Mouse (Mus musculus): ENCODE results near the gene Pex11b.
"Not testable (repeated sequence)": the region's sequence is repeated elsewhere in the genome, so short reads cannot be mapped to it uniquely, and the experiment has no call there.

The Pex11b gene

GRCm38 (mm10) chr3:96634928-96635879 is at the start of gene Pex11b, which contains the start of gene Gm42957:
Gene Pex11b, plus strand, starts transcription at chr3:96635376.
Gene Gm42957, plus strand, starts transcription at chr3:96635474.
- peak; percentile 89 for DNase-seq (ENCODE audit: low read depth)

DNA sequence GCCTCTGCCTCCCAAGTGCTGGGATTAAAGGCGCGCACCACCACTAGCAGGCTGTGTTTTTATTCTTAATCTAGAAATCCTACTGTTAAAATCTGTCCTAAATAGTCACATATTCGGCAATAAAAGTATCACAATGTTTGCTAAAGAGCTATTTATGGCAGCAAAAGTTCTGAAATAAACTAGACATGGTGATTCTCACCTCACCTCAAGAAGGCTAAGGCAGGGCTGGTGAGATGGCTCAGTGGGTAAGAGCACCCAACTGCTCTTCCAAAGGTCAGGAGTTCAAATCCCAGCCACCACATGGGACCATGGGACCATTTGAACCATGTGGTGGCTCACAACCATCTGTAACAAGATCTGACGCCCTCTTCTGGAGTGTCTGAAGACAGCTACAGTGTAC is 44.5 kb upstream of the Pex11b start:
- DNase-seq (ENCODE audit: low read depth), result no peak

GRCm38 (mm10) chr3:96593374-96593773 is 41.8 kb upstream of the Pex11b start:
- peak; percentile 71 for DNase-seq (ENCODE audit: low read depth)

GRCm38 (mm10) chr3:96593790-96594560 is 41.2 kb upstream of the Pex11b start, which contains the start of gene Polr3gl:
Gene Polr3gl, minus strand, starts transcription at chr3:96594181.
- peak; percentile 94 for DNase-seq (ENCODE audit: low read depth)

DNA sequence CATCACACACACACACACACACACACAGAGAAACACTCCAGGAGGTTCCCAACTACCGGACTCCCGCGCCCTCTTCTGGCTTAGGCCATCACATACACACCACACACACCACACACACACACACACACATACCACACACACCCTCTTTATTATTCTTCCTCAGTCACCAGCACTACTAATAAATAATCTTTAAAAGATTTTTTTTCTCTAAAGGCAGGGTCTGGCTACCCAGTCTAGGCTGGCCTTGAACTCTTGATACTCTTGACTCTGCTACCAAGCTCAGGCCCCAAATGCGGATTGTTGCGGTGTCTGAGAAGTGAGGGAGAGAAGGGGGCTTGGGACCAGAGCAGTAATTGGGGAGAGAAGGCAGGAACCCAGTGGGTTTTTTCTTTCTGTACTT is 40.3 kb upstream of the Pex11b start:
- no peak for DNase-seq (ENCODE audit: low read depth)

- DNase-seq (ENCODE audit: low read depth), result peak; percentile 22
Observed at GRCm38 (mm10) chr3:96595661-96596060, 39.5 kb upstream of the Pex11b start.

DNA sequence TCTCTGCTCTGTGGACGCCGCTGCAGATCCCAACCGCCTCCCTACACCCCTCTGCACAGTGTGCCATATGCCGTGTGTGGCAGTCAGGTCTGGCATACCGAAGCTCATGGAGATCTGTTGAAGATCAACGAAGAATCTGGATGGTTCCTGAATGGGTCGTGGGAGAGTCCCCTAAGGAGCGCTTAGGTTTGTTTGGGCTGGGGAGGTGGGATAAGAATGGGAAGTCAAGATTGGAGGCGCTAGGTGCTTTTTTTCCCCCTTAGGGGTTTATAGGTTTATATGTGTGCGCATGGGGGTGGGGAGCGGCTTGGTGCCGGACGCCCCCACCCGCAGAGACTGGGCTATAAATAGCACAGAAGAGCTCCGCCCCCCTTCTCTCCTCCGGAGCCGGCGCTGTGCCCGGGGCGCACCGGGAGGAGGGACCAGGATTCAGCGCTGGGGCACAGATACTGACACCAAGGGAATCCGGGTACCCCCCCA is 38.9 kb upstream of the Pex11b start, which contains the start of gene Ankrd34a:
Gene Ankrd34a, plus strand, starts transcription at position 409 of the 480 bp plus-strand sequence.
- peak; percentile 77 for DNase-seq (ENCODE audit: low read depth)

GRCm38 (mm10) chr3:96596855-96597254 is 38.3 kb upstream of the Pex11b start:
- peak; percentile 41 for DNase-seq (ENCODE audit: low read depth)

- DNase-seq (ENCODE audit: low read depth), result peak; percentile 52
Observed at GRCm38 (mm10) chr3:96597435-96597891, 37.7 kb upstream of the Pex11b start.

DNA sequence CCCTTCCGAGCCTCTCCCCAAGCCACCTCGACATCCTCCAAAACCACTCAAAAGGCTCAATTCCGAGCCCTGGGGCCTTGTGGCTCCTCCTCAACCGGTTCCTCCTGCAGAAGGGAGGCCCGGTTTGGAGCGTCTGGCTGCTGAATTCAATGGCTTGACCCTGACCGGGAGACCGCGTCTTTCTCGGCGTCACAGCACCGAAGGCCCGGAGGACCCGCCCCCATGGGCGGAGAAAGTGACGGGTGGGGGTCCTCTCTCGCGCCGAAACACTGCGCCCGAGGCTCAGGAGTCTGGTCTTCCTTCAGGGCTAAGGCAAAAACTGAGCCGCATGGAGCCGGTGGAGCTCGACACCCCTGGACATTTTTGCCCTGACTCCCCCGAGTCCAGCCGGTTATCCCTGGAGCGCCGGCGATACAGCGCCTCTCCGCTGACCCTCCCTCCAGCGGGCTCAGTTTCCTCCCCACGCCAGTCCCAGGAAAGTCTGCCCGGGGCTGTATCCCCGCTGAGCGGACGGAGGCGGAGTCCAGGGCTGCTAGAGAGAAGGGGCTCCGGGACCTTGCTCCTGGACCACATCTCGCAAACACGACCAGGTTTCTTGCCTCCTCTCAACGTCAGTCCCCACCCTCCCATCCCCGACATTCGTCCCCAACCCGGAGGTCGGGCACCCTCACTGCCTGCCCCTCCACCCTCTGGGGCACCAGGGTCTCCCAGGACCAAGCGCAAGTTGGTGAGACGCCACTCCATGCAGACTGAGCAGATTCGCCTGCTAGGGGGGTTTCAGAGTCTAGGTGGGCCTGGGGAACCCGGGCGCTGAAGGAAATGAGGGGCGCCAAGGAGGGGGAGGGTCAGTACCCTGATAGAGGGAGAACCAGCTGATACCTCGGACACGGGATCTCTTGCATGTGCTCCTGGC is 36.8 kb upstream of the Pex11b start:
- peak; percentile 44 for DNase-seq (ENCODE audit: low read depth)

- DNase-seq (ENCODE audit: low read depth), result no peak
Observed at GRCm38 (mm10) chr3:96599069-96599393, 36.1 kb upstream of the Pex11b start.

DNA sequence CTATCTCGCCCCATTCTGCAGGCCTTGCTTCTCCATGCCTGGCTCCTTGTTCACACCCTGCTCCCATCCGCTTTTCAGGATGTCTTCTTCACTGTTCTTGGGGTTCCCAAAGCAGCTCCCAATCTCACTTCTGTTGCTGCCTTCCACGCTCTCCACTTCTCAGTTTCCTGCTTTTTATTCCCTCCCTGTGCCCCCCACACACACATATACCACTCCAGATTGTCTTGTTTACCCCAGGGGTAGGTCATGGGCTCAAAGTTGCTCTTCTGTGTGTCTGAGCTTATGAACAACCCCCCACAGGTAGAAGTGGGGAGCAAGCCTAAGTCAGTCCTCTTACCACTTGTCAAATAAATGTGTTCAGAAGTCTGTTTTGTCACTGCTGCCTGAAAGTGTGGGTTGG is 35.8 kb upstream of the Pex11b start:
- no peak for DNase-seq (ENCODE audit: low read depth)

- peak; percentile 98 for DNase-seq (ENCODE audit: low read depth)
Observed at GRCm38 (mm10) chr3:96600639-96601250, 34.4 kb upstream of the Pex11b start, which contains the start of gene Lix1l. Gene Lix1l, plus strand, starts transcription at chr3:96601149.

DNA sequence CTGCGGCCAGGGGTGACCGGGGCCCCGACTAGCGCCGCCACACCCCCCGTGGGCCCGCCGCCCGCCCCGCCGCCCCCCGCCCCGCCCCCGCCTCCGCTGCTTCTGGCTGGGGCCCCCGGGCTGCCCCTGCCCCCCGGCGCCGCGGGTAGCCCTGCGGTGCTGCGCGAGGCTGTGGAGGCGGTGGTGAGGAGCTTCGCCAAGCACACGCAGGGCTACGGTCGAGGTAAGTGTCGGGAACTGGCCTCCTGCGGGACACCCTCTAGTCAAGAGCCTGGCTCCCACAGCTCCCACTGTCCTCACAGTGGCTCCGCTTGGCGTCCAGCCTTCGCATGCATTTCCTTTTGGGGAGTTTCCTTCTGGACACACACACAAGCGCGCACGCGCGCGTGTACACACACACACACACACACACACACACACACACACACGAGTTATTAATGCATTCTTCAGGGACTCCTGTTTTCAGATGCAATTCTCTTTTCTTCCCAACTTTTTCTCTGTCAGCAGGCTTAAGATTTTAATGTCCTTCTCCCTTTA is 33.9 kb upstream of the Pex11b start:
- DNase-seq (ENCODE audit: low read depth), result peak; percentile 93

DNA sequence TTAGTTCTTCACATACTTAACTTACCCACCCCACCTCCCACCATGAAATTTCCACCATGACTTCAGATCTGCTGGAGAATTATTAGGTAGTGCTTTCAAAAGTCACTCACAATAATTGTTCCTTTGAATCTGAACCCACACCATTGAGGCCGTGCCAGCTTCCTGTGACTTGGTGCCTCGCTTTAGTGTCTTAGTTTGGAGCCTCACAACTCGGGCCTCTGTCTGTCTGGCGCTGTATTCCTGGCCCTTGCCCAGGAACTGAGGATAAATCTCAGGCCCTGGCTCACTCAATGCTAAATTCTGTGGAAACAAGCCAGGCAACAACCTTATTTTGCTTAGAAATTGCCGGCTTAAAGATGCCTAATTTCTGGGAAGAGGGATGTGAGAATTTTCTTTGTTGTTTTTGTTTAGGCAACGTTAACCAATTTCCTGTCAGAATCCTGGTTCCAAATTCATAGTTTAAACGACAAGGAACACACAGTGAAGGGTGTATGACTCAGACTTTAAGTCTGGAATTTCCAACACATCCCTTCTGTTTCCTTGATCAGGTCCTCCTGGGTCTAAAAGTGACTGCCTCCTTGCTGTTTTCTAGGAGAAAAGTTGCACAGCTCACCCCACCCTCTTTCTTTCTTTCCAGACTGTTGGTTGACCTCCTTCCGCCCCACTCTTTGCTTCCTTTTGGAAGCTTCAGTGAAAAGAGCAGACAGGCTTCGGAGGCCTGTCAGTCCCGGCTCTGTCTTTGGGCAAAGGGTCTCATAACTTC is 33.1 kb upstream of the Pex11b start:
- DNase-seq (ENCODE audit: low read depth), result peak; percentile 69

DNA sequence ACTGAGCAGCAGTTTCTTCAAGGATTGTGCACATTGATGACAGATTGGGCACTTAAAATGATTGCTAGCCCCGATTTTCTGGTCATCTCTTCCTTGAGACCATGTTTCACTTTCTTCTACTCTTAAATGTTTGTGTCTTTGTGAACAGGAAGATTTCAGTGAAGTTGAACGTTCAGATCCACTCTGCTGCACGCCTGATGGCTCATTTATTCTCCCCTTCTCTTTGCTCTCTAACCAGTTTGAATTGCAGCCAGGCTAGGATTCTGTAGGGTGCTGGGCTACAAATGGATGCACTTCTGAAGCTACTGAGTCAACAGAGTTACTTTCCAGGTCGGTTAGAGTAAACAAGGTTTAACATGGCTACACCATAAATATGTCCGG is 32.5 kb upstream of the Pex11b start:
- peak; percentile 28 for DNase-seq (ENCODE audit: low read depth)

- peak; percentile 92 for DNase-seq (ENCODE audit: low read depth)
Observed at GRCm38 (mm10) chr3:96603311-96603710, 31.9 kb upstream of the Pex11b start.

DNA sequence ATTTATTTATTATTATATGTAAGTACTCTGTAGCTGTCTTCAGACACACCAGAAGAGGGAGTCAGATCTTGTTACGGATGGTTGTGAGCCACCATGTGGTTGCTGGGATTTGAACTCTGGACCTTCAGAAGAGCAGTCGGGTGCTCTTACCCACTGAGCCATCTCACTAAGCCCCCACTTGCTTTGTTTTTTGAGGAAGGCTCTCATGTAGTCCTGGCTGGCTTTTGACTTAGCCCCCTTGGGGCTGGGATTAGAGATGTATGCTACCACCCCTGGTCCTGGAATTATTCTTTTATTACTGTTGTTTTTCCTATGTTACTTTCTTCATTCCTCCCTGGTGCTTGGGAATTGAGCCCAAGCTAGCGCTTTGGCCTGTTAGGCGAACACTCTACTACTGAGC is 29.2 kb upstream of the Pex11b start:
- DNase-seq (ENCODE audit: low read depth), result not testable (repeated sequence)

DNA sequence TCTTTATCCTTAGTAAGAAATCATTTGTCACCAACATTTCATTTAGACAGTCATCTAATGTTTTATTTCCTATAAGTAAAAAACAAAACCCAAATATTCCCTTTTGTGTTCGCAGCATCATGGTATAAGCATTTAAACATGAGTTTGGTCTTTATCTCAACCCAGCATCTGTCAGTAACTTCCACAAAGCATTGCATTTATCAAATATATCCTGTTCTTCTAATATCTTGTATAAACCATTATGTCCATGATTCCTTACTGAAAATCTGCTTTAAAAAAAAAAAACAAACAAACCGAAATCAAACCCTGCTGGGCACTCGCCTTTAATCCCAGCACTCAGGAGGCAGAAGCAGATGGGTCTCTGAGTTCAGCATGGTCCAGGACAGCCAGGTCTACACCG is 28.6 kb upstream of the Pex11b start:
- DNase-seq (ENCODE audit: low read depth), result no peak

DNA sequence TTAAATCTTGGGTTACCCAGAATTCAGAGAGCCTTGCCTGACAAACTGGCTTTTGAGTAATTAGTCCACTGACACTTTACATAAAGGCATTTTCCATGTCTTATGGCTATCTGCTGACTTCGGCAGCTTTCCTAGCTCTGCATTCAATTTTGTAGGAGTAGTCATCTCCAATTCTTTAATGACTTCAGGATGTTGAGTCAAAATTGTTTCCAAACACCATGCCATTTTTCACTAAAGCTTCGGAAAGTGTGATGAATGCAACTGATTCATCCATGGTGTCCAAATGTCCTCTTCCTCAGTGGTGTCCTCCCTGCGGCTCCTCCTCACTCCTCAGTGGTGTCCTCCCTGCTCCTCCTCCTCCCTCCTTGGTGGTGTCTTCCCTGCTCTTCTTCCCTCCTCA is 17.2 kb upstream of the Pex11b start:
- peak; percentile 53 for DNase-seq (ENCODE audit: low read depth)
